Mouse (Mus musculus) right cerebral cortex, postnatal 36 days (tissue): ENCODE measurements around the gene Tyrp1.
A peak's percentile ranks its signal among the peaks of the same experiment; 100 is the strongest.

ENCODE experiments used
- DNase-seq, 2 experiments: peaks; one replicate each; pipeline ENCODE4 v3.0.0; 2022; ENCODE audit warnings: low spot score in 2 of 2, mixed read lengths in 1 of 2

Gene Tyrp1

DNA sequence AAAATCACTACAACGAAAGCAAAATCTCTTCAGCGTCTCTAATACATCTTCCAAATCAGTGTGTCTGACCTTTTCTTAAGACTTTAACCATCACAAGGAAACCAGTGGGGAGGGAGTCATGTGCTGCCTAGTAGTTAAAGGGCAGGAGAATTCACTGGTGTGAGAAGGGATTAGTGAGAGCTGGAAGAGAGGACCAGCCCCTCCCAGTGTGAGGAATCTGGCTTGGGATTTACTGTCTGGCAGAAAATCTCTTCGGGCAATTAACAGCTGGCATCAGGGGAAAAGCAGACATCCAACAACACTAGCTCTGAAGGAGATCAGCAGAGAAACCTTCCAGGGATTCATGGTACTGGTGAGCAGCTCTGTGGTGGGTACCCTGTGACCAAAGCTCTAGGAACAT, at the start of gene Tyrp1:
TSS of gene Tyrp1 (plus strand) at position 74 of the 400 bp plus-strand sequence.
- no peak for DNase-seq

DNA sequence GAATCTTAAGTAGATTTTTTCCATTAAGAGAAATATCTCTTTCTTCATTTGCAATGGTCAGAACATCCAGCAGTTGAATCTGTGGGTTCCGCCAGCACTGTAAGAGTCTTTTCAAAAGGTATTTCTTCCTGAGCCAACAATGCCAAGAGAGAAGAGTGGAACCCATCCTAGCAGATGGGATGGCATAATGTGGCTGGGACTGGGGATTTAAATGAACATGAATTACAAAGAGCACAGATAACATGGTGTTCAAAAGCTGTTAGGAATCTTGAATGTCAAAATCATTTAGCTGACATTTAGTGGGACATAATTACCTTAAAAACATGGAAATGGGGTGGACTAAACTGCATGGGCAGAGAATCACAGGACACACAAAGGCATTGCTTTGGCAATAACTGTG, 45.6 kb upstream of the Tyrp1 start:
- no peak for DNase-seq

DNA sequence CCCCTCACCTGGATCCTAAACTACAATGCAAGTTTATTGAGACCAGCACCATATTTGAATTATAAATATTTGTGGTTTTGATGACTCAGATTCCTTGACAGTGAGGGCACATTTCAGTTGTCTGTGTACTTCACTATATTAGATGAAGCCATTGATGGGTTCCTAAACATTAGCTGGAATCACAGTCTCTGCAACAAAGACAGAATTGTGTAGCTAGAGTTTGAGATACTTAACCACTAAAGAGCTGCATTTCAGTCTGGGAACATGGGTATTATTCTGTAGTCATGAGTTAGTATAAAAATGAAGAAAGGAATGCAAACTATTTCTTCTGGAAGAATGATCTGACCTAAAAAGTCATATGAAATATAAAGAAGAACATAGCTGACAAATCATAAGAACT, 14.4 kb upstream of the Tyrp1 start:
- no peak for DNase-seq

DNA sequence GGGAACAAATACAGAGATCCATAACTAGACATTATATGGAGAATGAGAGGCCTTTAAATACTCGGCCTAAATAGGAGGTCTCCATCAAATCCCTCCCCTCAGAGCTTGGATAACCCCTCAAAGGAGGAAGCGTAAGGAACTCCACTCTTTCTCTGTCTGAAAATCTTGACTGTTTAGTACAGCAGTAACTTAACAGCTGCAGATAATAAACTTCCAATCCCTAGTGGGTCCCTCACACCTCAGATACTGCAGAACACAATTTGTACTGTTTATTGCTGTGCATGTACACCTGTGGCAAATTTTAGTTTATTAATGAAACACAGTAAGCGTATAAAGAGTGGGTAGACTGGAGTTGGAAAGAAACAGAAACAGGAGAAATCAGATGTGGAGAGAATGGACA, 12.0 kb upstream of the Tyrp1 start:
- no peak for DNase-seq

DNA sequence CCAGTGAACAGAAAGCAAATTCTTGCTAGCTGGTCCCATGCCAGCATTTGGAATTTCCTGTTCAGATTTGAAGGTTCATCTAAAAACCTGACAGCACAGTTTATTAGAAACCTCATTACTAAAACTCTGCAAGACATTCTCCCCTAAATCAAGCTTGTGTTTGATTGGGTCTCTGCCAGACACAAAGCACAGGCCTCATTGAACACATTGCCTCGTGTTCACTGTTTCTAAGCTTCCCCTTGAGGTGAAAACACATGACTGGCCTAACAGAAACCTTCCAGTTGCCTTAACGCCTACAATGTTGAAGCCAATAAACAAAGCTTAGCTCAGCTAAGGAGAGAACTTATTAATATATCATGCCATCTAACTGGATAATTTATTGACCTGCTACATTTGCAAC, 5.7 kb upstream of the Tyrp1 start:
- DNase-seq = no peak

DNA sequence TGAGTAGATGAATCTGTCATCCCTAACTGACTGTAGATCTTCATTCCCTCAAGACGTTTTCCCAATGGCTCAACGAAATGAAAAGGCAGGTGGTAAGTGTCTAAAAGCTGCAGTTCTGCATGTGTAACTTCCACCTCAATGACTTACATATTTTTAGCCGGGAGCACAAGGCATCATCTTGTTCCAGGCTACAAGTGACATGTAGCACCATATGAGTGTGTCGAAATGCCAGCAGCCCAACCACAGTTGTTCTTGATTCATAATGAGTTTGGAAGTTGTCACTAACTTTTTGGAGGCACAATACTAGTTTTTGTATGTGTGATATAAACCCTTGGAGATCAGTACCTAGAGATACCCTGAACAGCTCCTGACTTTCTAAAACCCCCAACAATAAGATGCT, 5.4 kb downstream of the Tyrp1 start:
- no peak for DNase-seq

DNA sequence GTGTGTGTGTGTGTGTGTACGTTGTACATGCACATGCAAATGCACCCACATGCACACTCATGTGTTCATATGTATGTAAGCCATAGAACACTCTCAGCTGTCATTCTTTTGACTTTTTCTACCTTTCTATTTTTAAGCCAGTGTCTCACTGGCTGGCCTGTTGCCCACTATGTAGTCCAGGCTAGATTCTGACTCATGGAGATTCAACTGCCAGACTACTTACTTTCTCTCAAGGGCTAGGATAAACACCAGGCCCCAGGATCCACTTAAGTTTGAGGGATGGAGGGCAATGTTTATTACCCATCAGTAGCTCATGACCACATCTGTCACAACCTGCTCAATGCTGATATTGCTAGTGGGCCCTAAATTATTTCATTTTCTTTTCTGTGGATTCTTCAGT, 8.1 kb downstream of the Tyrp1 start:
- DNase-seq = no peak

DNA sequence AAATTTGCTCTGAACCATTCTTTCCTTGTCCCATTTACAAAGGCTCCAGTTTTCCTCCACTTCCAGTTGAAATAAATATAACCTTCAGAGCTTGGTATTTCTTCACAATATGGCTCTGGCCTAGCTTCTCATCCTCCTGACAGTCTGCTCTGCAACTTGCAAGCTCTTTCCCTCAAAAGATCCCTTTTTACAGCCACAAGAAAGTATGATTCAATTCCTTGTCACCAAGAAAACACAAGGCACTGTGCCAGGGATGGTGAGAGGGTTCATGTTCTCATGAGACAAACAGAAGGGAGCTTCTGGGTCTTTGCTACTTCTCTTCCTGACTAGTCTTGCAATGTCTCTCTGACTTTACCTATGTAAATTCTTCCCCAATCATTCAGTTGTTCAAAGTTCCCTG, 9.8 kb downstream of the Tyrp1 start:
- no peak for DNase-seq

DNA sequence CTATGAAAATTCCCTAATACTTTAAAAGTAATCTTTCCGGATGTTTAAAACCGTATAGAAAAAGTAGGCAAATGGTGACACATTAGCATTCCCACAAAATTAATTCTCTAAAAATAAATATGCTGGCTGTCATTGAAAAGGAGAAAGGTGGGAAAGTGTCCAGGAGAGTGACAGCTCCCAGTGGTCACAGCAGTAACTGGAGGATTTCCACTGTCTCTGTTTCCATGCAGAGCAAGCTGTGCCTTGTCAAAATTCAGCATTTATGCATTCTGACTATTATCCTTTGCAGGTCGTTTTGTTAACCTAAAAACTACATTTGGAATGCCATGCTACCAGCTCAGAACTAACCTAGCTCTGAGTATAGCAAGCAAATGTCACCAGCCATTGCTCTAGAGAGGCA, 12.1 kb downstream of the Tyrp1 start:
- DNase-seq = no peak

DNA sequence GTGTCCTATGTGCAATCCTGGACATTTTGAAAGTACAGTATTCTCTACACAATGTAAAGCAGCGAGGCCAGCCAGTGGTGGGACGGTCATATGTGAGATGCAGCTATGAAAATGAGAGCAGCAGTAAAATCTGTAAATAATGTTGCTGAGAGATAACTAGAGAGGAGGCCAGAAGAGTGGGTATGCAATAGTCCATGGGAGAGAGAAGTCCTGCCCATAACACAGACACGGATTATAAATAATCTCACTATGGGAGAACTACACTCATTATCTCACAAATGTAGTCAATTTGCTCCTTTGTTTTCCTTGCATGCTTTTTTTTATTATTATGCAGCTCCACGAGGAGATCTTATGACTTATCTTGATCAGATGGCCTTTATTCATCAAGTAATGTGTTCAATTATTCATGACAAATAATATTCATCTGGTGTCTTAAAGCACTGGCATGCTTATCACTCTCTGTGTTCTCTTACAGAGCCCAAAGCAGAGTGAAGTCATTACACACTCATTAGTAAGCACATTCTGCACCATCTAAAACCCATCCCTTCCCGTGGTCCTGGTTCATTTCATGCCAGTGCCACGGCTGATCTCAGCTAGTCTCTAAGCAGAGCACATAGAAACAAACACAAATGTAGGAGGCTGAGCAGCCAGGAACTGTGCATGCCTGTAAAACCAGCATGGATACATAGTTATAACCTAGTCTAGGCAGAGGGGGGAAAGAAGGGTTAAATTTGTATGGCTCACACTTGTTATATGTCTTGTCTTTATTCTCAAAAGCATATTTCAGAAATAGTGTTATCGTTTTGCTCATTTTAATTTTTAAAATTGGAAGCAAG, 18.9 kb downstream of the Tyrp1 start:
- no peak for DNase-seq

DNA sequence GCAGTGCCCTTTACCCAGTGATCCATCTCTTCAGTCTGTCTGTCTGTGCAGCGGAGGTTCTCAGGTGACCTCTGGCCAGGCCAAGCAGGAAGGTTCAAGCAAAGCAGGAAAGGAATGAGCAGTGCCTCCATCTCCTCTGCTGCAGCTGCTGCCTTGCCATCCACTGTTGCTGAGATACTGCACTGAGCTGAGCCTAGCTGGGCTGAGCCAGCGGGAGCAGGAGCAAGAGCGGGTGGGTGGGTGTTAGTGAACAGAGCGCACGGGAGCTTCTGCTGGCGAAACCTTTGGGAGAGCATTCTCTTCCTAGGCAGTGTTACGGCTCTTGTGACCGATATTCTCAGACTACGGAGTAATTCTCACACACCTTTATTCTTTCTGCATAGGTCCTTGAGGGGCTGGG, 21.6 kb downstream of the Tyrp1 start:
- DNase-seq = peak in 1 of 2 experiments; percentile 30

DNA sequence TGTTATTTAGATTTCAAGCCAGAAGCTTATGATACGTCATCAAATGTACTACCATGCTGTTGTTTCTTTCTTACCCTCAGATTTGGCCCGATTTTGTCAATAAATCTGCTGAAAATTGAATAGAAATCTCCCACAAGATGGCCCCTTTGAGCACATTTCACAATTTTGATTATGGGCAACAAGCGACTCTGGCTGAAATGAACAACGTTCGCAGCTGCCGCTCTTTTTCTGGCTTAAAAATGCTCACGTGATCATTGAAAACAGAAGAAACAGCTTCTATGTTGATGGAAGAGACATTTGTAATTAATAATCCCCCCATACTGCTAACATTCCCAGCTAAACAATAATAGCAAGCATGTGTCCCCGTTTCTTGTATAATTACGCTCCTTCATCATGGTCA, 29.0 kb downstream of the Tyrp1 start:
- no peak for DNase-seq

DNA sequence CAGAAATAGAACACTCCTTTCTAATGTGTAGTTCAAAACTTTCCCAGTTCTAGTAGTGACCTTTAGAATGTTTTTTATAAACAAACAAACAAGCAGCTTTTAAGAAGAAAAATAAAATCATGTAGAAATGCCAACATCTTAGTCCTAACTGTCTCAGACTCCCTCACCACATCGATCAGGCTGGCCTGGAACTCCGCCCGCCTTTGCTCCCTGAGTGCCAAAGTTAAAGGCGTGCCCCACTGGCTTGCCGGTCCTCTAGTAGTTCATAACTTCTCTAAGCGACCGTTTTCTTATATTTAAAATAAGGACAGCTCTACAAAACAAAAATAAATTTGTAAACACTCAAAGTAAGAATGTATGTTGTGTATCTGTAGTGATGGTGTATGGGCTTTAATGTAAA, 30.0 kb downstream of the Tyrp1 start:
- DNase-seq = no peak

DNA sequence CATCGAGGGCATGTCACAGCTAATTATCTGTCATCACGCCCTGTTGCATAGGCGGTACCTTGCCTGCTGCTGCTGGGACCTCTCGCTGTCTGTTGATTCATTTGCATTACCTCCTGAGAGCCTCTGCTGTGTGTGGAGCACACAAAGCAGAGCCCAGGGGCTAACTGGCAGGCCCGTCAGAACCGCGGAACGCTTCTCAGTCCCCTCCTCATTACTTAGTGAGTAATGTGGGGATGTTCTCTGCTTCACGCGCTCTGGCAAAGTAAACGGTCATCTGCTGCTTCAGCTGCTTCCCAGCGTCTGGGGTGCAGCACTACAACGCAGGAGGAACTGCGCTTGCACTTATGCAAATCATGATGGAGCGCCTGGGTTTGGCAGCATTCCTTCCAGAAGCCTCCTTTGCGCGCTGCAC, 30.6 kb downstream of the Tyrp1 start:
- DNase-seq = peak; percentile 65 to 75

DNA sequence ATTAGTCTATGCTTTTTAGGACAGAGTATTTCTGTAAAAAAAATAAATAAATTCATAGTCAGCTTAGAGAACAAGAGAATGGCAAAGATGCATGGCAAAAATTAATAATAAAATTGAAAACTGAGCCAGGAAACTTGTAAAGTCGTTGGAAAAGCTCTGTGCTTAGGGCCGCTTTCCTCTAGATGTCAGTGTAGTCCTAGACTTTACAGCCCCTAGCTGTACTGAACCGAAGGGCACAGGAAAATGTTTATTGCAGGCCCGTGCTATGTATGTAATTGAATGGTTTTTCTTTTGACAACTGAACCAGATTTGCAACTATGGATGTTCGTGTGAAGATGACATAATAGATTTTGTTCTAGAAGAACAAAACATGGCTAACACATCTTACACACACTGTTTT, 32.1 kb downstream of the Tyrp1 start:
- no peak for DNase-seq

DNA sequence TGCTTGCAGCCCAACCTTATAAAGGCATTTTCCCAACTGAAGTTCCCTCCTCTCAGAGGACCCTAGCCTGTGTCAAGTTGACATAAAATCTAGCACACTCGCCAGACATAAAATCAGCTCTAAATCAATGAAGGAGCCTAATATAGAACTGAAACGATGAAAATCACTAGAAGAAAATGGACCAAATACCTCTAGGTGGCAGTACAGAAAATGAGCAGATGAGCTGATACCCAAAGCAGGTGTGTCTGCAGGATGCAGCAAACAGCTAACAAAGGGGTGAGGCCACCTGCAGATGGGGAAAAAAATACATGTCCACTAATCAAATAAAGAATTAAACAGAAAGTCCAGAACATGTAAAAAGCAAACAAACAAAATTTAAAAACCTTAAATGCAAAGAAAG, 35.7 kb downstream of the Tyrp1 start:
- DNase-seq = no peak

DNA sequence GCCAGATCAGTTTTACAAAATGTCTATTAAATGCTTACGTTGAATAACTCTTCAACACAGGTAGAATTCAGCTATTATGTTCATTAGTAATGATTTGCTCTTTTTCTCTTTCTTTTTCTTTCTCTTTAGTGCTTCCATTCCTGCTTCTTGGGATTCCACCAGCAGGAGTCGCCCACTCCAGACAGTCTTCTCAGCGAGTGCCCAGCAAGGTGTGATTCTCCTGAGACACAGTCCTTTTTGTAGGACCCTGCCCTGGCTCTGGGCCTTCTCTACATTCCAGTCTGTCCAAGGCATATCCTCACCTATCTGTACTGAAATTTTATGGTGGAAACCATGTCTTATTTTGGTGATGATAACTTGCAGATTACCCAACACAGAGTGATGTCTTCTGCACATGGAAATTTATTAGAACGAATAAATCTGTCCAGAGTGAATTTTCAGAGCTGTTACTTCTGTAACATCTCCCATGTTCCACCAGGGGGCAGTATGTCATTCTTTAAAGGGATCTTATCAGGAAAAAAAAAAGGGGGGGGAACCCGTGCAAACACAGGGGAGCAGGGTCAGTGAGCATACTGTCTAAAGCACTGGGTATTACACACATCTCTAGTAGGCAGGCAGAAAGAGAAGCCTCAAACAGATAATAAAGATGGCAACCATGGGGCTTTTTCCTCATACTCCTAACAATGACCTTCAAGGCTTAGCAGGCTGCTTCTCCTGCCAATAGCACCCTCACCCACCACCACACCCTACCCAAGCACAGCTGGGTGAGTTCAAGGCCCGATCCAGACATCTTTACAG, 39.1 kb downstream of the Tyrp1 start:
- DNase-seq = no peak

DNA sequence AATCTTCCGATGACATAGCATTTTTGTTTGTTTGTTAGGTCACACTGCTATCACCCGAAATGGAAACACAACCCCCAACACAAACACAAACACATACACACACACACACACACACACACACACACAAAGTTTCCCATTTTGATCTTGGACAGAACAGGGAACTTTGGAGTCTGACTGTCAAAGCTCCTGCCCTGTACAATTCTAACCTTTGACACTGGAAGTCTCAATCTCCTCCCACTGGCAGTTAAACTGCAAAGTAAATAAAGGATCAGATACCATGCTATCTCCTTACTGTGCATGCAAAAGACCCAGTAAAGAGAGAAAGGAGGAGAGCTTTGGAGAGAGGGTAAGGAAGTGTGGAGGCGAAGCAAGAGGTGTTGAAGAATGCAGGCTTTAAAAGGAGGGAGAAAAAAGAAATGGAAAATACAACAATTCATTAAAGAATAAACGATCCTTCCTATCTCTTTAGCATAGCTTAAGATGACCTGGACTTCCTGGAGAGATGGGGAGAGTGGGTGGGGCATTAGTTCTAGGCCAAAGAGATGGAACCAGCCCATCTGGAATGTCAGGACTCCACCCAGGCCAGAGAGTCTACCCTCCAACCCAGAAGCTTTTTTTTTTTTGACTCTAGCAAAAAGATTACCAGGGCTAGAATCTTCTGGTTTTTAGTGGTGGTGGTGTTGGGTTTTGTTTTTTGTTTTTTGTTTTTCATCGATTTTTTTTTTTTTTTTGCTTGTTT, 40.4 kb downstream of the Tyrp1 start:
- DNase-seq = no peak

DNA sequence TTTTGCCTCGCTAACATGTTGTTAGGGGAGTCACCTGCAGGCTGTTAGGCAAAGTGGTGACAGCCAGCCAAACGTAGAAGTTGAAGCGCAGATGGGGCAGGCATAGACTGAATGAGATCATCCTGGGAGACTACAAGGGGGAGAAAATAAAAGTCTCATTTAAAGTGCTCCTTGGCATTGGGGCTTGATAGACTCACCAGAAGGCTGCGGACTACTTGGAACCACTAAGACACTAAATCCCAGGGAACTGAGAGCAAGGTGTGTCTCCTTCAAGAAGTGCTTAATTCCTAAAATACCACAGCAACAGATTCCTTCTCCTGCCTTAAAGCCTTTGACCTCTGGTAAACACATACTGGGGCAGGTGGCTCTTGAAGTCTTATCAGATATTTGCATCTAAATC, 41.1 kb downstream of the Tyrp1 start:
- DNase-seq = no peak

DNA sequence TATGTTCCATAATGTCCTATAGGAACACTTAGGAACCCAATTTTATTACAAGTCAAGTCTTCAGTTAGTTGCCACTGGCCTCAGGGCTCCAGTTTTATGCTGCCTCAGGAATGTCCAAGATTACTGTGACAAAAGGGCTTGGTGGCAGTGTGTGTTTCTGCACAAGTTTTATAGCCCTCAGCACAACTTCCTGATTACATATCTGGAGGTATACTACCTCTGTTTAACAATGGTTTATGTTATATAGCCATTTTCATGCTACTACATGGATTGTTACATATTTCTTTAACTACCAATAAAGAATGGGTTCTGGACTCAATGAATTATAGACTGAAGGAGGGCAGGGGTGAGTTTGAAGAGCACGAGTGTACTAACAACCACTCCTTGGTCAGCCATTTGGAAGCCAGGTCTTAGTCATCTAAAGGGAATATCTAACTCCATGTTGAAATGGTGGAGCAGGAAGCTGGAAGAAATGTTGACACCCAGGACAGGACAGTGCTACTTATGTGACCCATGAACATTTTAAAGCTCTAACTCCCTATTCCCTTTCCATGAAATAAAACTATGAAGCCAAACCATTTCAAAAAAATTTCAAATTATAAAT, 48.2 kb downstream of the Tyrp1 start:
- no peak for DNase-seq

DNA sequence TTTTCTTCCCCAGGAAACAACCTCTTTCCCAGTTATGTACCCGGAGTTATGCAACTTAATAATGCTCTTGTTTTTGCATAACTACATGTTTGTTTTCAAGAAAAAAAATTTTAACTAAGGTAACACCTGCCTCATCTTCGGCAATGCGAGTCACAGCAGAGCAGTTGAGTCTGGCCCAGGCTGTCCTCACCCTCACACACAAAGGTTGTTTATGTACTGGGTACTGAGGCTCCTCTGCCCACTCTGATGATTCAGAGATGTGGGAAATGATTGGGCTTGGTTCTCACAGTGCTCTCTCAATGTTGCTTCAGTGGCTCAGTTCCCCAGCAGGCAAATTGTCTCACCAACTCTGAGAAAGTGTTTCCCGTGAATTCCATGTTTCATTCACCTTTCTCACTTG, 52.7 kb downstream of the Tyrp1 start:
- DNase-seq = no peak

DNA sequence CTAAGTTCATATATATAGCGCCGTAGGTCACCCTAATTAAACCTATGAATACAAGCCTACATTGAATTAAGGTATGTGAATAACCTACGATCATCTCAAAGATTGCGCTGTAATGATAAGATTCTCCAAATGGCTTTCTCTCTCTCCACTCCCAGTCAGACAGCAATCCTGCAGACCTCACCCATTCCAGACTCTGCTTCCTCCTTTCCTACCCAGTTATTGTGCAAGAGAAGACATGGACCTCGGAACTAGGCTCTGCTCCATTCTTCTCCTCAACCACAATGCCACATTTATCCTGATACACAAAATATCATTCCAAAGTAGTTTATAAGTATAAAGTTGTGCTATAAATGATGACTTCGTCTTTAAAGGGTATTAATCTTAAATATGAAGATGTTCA, 57.1 kb downstream of the Tyrp1 start:
- DNase-seq = no peak
